Mouse (Mus musculus) bone marrow, adult 2 months (tissue): ENCODE results near the gene Creb3.

ENCODE experiments used
- CTCF ChIP-seq: fragments of 200-500 bp; IDR thresholded peaks from 2 replicates; pipeline ENCODE4 v1.5.1; 2011; ENCODE audit warnings: low read length, control low read depth; ENCODE audit not compliant: control insufficient read depth, insufficient read depth
- POLR2A ChIP-seq: fragments of 200-500 bp; IDR thresholded peaks from 2 replicates; pipeline ENCODE4 v1.6.1; 2011; ENCODE audit warnings: low read depth, mild to moderate bottlenecking, control low read depth, low read length, borderline replicate concordance; ENCODE audit not compliant: control insufficient read depth

DNA sequence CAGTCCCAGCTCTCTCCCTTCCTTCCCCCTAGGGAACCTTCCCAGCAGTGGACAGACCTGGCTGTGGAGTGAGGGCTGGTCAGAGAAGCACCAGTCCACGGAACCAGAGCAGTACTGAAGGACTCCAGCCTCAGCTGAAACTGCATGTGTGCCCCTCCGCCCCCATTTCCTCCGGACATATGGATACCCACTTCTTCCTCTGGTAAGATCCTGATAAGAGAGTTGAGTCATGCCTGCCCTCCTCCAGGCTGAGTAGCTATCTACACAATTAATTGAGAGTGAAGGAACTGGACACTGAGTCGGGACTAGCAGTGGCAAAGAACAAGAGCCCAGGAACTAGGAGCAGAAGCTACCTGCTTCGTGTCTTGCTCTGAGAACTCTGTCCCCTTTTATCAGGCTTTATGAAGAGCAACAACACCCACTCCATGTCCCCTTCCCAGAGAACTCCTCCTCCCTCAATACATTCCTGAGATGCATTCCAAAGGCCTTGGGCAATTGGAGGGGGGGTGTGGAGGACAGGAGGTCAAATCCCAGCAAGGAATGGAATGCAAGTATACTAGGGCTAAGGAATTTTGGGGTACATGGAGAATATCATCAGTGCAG lies 4.0 kb upstream of the Creb3 start:
- no peak for TF ChIP-seq CTCF
- no peak for TF ChIP-seq POLR2A
